Mouse (Mus musculus) hindbrain, postnatal 0 days (tissue): ENCODE results near the gene Sfpq. TPM values are rescaled to one million over a fixed set of nuclear protein-coding genes. Genes with fewer than 3 reads are reported as not detected.
"Not testable (repeated sequence)": the region's sequence is repeated elsewhere in the genome, so short reads cannot be mapped to it uniquely, and the experiment has no call there.

Experiments used
- ATAC-seq: fragments of 200-750 bp; cut with Nextera tagmentation; 2 replicates; pipeline ENCODE4 v1.8.0; 2017; ENCODE audit warnings: mild to moderate bottlenecking, moderate TSS enrichment, moderate library complexity
- DNase-seq: peaks from one replicate; pipeline ENCODE4 v3.0.0-alpha.2; 2015; ENCODE audit warnings: low spot score
- H3K27ac ChIP-seq: fragments of 300-500 bp; sonication (generic); 2 replicates; pipeline ENCODE4 v1.5.1; 2014; ENCODE audit warnings: mild to moderate bottlenecking
- H3K27me3 ChIP-seq: fragments of 300-500 bp; sonication (generic); 2 replicates; pipeline ENCODE4 v1.6.1; 2014; ENCODE audit warnings: low read length, mixed read lengths; ENCODE audit not compliant: insufficient read depth
- H3K36me3 ChIP-seq: fragments of 300-500 bp; sonication (generic); 2 replicates; pipeline ENCODE4 v1.6.1; 2014; ENCODE audit warnings: low read length, mixed read lengths; ENCODE audit not compliant: insufficient read depth
- H3K4me1 ChIP-seq: fragments of 300-500 bp; sonication (generic); 2 replicates; pipeline ENCODE4 v1.6.1; 2014; ENCODE audit warnings: antibody characterized with exemption, low read length, mixed read lengths; ENCODE audit not compliant: insufficient read depth
- H3K4me2 ChIP-seq: fragments of 300-500 bp; sonication (generic); 2 replicates; pipeline ENCODE4 v1.6.1; 2014; ENCODE audit warnings: low read depth, mild to moderate bottlenecking, low read length, moderate library complexity, mixed read lengths
- H3K4me3 ChIP-seq: fragments of 300-500 bp; sonication (generic); 2 replicates; pipeline ENCODE4 v1.5.1; 2014; ENCODE audit warnings: low read length
- H3K9ac ChIP-seq: fragments of 300-500 bp; sonication (generic); replicated peaks from 2 replicates; pipeline ENCODE4 v1.6.1; 2014; ENCODE audit warnings: mild to moderate bottlenecking, low read length, moderate library complexity, mixed read lengths
- H3K9me3 ChIP-seq: fragments of 300-500 bp; sonication (generic); 2 replicates; pipeline ENCODE4 v1.6.1; 2016; ENCODE audit warnings: low read length, mixed read lengths
- CTCF ChIP-seq: IDR thresholded peaks from 2 replicates; pipeline ENCODE4 v1.5.1; 2016; ENCODE audit warnings: antibody characterized with exemption, control low read depth, low read depth
- WGBS: fragments of 180-500 bp; shearing (Covaris S2); extraction: QIAGEN DNeasy Blood & Tissue Kit; methylation state at CpG from one replicate; pipeline ENCODE4 v1.1.7; 2014; 5-methylcytosine and 5-hydroxymethylcytosine counted together
- polyA plus RNA-seq: library from polyadenylated mRNA; unstranded; fragments of >200 nt; fragmentation: Nextera tagmentation; extraction: Ambion mirVana; gene quantifications from 2 replicates; pipeline ENCODE4 v1.2.1, GENCODE M21; 2015
- total RNA-seq: library from RNA; depleted of rRNA; stranded (reverse); fragments of >200 nt; gene quantifications from 2 replicates; pipeline ENCODE4 v1.2.3, GENCODE M21; 2014

Sfpq gene
- total and polyA plus RNA-seq, 2 experiments from 2014 or later: 63.2 to 132 TPM

DNA sequence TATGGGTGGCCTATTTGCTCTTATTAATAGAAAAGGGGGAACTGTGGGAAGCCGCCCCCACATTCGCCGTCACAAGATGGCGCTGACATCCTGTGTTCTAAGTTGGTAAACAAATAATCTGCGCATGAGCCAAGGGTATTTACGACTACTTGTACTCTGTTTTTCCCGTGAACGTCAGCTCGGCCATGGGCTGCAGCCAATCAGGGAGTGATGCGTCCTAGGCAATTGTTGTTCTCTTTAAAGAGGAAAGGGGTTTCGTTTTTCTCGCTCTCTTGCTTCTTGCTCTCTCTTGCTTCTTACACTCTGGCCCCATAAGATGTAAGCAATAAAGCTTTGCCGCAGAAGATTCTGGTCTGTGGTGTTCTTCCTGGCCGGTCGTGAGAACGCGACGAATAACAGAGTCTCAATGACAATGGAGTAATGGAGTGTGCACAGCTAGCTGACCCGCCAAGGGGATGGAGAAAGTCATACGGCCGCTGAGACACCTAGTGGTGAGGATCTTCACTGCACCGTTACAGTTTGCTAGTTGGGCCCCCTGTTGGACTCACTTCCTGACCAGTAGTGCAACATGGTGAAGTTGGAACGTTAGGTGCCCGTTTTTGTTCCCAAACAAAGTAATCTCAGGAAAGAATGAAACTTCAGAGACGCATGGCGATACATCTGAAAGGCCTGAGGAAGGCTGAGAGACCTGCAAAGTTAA is 5.7 kb upstream of the Sfpq start:
- TF ChIP-seq CTCF: peak; percentile 96
- Histone ChIP-seq H3K4me2 (peak overlapping the region; percentile 42), H3K4me3 (peak overlapping the region; percentile 29), H3K27ac (peak overlapping the region; percentile 62; the same call in 1 of the 2 replicates)
- not testable (repeated sequence) for H3K27me3 ChIP-seq, H3K9ac ChIP-seq, H3K36me3 ChIP-seq, H3K9me3 ChIP-seq, H3K4me1 ChIP-seq
- ATAC-seq: peak; percentile 98
- DNase-seq: peak; percentile 93
- 10% methylated on average over 14 of the region's 26 CpGs for WGBS

DNA sequence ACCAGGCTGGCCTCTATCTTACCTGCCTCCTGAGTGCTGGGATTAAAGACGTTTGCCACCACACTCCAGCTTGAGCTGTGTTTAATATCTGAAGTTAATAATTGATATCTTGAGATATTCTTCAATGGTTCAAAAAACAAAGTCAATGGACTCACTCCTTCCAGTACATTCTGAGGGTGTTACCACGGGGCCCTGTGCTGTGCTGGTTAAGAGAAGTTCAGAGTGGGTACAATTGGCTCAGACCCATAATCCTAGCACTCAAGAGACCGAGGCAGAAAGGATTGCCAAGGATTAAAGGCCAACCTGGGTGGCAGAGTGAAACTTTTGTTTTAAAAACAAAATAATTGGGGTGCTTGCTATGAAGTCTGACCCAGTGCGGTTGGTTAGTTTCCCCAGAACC is 4.8 kb upstream of the Sfpq start:
- H3K9ac ChIP-seq: no peak overlapping the region
- TF ChIP-seq CTCF: no peak
- 78% methylated on average over 4 of the region's 4 CpGs for WGBS
- H3K9me3 ChIP-seq: no peaks in the 10 kb centered on the region
- no peaks in the 10 kb centered on the region for H3K27me3 ChIP-seq
- no peak overlapping the region for H3K27ac ChIP-seq
- H3K4me2 ChIP-seq: no peak overlapping the region
- no peak overlapping the region for H3K4me3 ChIP-seq
- no peaks in the 10 kb centered on the region; the same call in 1 of the 2 replicates for H3K4me1 ChIP-seq
- no peak for ATAC-seq
- no peaks in the 10 kb centered on the region for H3K36me3 ChIP-seq
- DNase-seq: no peak

- DNase-seq (no peak), ATAC-seq (no peak)
- WGBS: 13% methylated on average over 13 of the region's 13 CpGs
- TF ChIP-seq CTCF: no peak
- Histone ChIP-seq H3K27me3 (no peaks in the 10 kb centered on the region), H3K27ac (no peak overlapping the region), H3K9me3 (no peaks in the 10 kb centered on the region), H3K4me2 (peak overlapping the region; percentile 59), H3K36me3 (peaks cover 6% of the 10 kb centered on the region; the same call in 1 of the 2 replicates), H3K9ac (no peak overlapping the region), H3K4me1 (peaks cover 10% of the 10 kb centered on the region), H3K4me3 (peak overlapping the region; percentile 99)
Observed at GRCm38 (mm10) chr4:127020411-127021150, 543 bp upstream of the Sfpq start.

GRCm38 (mm10) chr4:127021989-127022626 is 984 bp downstream of the Sfpq start:
- peak overlapping the region; percentile 96 for H3K4me2 ChIP-seq
- no peaks in the 10 kb centered on the region for H3K27me3 ChIP-seq
- peak; percentile 40 for TF ChIP-seq CTCF
- peak overlapping the region; percentile 100 for H3K9ac ChIP-seq
- H3K36me3 ChIP-seq: peaks cover 20% of the 10 kb centered on the region
- peaks cover 10% of the 10 kb centered on the region; the same call in 1 of the 2 replicates for H3K4me1 ChIP-seq
- DNase-seq (peak; percentile 95), ATAC-seq (peak; percentile 84)
- WGBS: under 1% methylated on average over 49 of the region's 53 CpGs
- H3K27ac ChIP-seq: peak overlapping the region; percentile 98
- no peaks in the 10 kb centered on the region for H3K9me3 ChIP-seq
- peak overlapping the region; percentile 99 for H3K4me3 ChIP-seq

- WGBS: under 1% methylated on average over 9 of the region's 9 CpGs
- Histone ChIP-seq H3K9me3 (no peaks in the 10 kb centered on the region), H3K27ac (no peak overlapping the region), H3K4me1 (peaks cover 10% of the 10 kb centered on the region; the same call in 1 of the 2 replicates), H3K27me3 (no peaks in the 10 kb centered on the region), H3K4me3 (peak overlapping the region; percentile 99), H3K36me3 (peaks cover 30% of the 10 kb centered on the region), H3K4me2 (peak overlapping the region; percentile 96), H3K9ac (peak overlapping the region; percentile 100)
- DNase-seq: no peak
- ATAC-seq: no peak
- TF ChIP-seq CTCF: no peak
Observed at GRCm38 (mm10) chr4:127023201-127023600, 2.1 kb downstream of the Sfpq start.

DNA sequence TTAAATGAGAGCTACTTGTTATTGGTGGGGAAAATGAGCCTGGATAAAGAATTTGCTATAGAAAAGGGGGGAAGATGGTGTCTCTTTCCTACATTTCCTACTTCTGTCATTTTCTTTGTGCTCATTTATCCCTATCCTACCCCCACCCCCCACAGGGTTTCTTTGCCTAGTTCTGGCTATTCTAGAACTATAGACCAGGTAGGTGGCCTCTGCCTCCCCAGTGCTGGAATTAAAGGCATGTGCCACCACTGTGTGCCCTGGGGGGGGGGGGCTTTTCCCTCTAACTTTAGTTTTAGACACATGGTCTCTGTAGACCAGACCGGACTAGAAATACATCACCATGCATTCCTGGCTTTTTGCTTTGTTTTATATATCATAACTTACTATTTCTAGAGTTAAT is 3.1 kb downstream of the Sfpq start:
- ATAC-seq: no peak
- H3K27ac ChIP-seq: no peak overlapping the region
- DNase-seq: no peak
- 17% methylated on average over 1 of the region's 1 CpGs for WGBS
- H3K4me1 ChIP-seq: peaks cover 10% of the 10 kb centered on the region; the same call in 1 of the 2 replicates
- H3K4me3 ChIP-seq: peak overlapping the region; percentile 99
- H3K9ac ChIP-seq: no peak overlapping the region; the same call in 1 of the 2 replicates
- peak overlapping the region; percentile 96 for H3K4me2 ChIP-seq
- no peaks in the 10 kb centered on the region for H3K9me3 ChIP-seq
- no peaks in the 10 kb centered on the region for H3K27me3 ChIP-seq
- peaks cover 34% of the 10 kb centered on the region for H3K36me3 ChIP-seq
- no peak for TF ChIP-seq CTCF
